Mouse (Mus musculus): Measurements from ENCODE around the gene Vmn1r209. TPM values are rescaled to one million over a fixed set of nuclear protein-coding genes. Genes with fewer than 3 reads are reported as not detected.
"Not testable (repeated sequence)": the region's sequence is repeated elsewhere in the genome, so short reads cannot be mapped to it uniquely, and the experiment has no call there.

The Vmn1r209 gene
- not detected in 2 replicates for polyA plus RNA-seq (2015; fragmentation: Nextera tagmentation; extraction: Ambion mirVana)

DNA sequence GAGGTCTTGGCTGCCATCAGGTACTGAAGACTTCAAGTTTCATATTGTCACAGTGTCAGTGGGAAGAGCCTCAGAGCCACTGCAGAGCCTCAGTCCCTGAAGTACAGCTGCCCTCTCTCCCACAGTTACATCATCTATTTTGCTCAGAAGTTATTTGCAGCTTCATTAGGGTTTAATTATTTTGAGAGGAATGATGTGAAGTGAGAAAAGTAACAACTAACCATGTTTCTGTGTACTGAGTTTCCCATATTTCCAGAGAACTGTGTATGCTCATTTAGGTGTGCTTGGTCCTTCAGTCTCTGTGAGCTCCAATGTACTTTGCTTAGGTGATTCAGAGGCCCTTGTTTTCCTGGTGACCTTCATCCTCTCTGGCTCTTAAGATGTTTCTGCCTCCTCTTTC is at the start of gene Vmn1r209:
Vmn1r209 (minus strand) TSS at position 101 of the 400 bp plus-strand sequence.
- H3K27ac ChIP-seq; H3K9me3 ChIP-seq; H3K4me1 ChIP-seq (replicated peaks); ATAC-seq; H3K27me3 ChIP-seq (replicated peaks); H3K4me3 ChIP-seq (replicated peaks); H3K36me3 ChIP-seq; H3K4me2 ChIP-seq (replicated peaks); H3K9ac ChIP-seq: not testable (repeated sequence)

DNA sequence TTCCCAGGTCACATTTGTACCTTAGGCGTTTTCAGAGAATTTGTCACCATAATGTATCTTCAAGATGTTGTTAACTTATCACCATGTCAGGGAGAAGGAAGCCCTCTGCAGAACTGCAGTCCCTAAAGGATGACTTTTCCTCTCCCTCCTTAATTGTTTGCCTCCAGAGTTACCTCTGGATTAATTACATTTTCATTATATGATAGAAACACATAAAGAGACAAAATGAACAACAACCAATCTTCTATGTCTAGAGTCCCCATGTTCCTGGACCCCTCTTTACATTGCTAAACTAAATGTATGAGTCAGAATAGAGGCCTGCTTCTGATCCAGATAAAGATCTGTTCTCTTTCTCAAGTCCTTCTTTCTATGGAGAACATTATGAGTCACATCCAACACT is 48.0 kb upstream of the Vmn1r209 start, which contains the start of gene Vmn1r211:
Vmn1r211 (minus strand) TSS at position 101 of the 400 bp plus-strand sequence.
- no peak for ATAC-seq
- Histone ChIP-seq H3K9me3 (no peaks in the 10 kb centered on the region), H3K9ac (no peak within 1 kb of the TSS), H3K4me1 (replicated peaks) (no peaks in the 10 kb centered on the region), H3K4me2 (replicated peaks) (no peak within 1 kb of the TSS), H3K27me3 (replicated peaks) (no peaks in the 10 kb centered on the region), H3K27ac (no peak within 1 kb of the TSS), H3K4me3 (replicated peaks) (no peak within 1 kb of the TSS), H3K36me3 (no peaks in the 10 kb centered on the region)
- WGBS, result 74% methylated on average over 1 of the region's 1 CpGs

DNA sequence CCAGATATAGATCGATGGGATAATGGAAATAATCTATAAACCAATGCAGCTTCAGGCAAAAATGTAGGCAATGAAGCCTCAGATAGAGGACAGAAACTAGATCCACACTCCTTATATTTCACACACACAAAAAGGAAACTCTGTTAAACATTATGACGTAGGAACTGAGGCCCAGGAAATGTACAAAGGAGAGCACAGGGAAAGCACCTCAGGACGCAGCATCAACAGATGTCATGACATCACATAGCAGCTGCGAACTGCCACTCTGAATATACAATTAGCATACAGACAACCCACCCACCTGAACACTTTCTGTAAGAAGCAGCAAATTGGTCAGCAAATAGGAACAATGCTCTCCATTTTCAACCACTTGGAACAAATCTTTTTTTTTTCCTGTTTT is 45.3 kb upstream of the Vmn1r209 start:
- Histone ChIP-seq H3K36me3 (no peaks in the 10 kb centered on the region), H3K4me2 (replicated peaks) (no peak overlapping the region), H3K27ac (no peak overlapping the region), H3K4me3 (replicated peaks) (no peak overlapping the region), H3K4me1 (replicated peaks) (no peaks in the 10 kb centered on the region), H3K9ac (no peak overlapping the region), H3K9me3 (no peaks in the 10 kb centered on the region), H3K27me3 (replicated peaks) (no peaks in the 10 kb centered on the region)
- no peak for ATAC-seq
- 75% methylated on average over 4 of the region's 4 CpGs for WGBS

DNA sequence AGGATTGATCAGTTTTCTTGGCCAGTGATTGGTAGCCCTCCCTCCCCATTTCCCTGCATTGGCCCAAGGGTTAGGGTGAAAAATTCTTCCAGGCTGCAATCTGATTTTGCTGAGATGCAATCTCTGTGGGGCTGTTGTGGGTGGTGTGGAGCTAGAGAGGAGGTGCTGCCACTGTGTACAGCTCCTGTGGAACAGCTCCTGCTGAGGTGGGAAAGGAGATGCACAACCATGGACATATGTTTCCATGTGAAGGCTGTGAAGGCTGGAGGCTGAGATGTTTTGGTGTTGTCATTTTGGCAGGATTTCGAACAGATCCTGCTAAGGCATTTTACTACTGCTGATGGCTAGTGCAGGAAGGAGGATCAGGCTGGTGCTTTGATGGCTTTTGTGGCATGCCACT is 37.3 kb upstream of the Vmn1r209 start:
- no peak for ATAC-seq

DNA sequence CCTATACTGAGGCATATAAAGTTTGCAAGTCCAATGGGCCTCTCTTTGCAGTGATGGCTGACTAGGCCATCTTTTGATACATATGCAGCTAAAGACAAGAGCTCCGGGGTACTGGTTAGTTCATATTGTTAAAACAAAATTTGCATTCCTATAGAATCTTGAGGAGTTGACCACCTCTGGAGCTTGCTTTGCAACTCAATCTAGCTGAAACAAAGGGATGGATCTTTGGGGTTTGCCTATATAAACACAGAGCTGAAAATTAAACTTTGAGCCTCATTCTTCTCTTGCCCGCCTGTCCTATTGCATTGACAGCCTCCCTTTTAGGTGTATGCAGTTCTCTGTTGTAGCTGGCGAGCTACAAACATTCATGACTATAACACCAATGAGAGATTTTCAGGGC is 34.8 kb upstream of the Vmn1r209 start:
- not testable (repeated sequence) for H3K9me3 ChIP-seq; H3K36me3 ChIP-seq; H3K4me3 ChIP-seq (replicated peaks); H3K27me3 ChIP-seq (replicated peaks); H3K4me2 ChIP-seq (replicated peaks); H3K4me1 ChIP-seq (replicated peaks); ATAC-seq; H3K27ac ChIP-seq; H3K9ac ChIP-seq
- 73% methylated on average over 3 of the region's 3 CpGs for WGBS

More for the DNA sequence above, 37.3 kb upstream of the Vmn1r209 start:
- H3K27me3 ChIP-seq (replicated peaks), result no peaks in the 10 kb centered on the region
- no peaks in the 10 kb centered on the region for H3K9me3 ChIP-seq
- no peak overlapping the region for H3K4me3 ChIP-seq (replicated peaks)
- no peak overlapping the region for H3K27ac ChIP-seq
- no peaks in the 10 kb centered on the region for H3K36me3 ChIP-seq
- WGBS, result 63% methylated on average over 1 of the region's 1 CpGs
- H3K9ac ChIP-seq, result no peak overlapping the region
- no peaks in the 10 kb centered on the region for H3K4me1 ChIP-seq (replicated peaks)
- H3K4me2 ChIP-seq (replicated peaks), result no peak overlapping the region

DNA sequence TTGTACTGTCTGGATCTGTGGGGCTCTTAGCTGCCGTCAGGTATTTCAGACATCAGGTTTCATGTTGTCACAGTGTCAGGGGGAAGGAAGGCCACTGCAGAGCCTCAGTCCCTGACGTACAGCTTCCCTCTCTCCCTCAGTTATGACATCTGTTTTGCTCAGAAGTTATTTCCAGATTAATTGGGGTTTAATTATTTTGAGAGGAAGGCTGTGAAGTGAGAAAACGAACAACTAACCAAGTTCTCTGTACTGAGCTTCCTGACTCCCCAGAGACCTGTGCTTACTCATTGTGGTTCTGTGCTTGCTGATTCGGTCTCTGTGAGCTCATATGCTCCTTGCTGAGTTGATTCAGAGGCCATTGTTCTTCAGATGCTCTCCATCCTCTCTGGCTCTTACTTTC is 21.8 kb upstream of the Vmn1r209 start, which contains the start of gene Vmn1r210:
Vmn1r210 (minus strand) TSS at position 101 of the 400 bp plus-strand sequence.
- Histone ChIP-seq H3K4me1 (replicated peaks) (no peaks in the 10 kb centered on the region), H3K9me3 (no peaks in the 10 kb centered on the region), H3K4me3 (replicated peaks) (no peak within 1 kb of the TSS), H3K27me3 (replicated peaks) (no peaks in the 10 kb centered on the region), H3K9ac (no peak within 1 kb of the TSS), H3K36me3 (no peaks in the 10 kb centered on the region), H3K27ac (no peak within 1 kb of the TSS), H3K4me2 (replicated peaks) (no peak within 1 kb of the TSS)
- ATAC-seq, result no peak
- WGBS, result 46% methylated on average over 4 of the region's 4 CpGs

DNA sequence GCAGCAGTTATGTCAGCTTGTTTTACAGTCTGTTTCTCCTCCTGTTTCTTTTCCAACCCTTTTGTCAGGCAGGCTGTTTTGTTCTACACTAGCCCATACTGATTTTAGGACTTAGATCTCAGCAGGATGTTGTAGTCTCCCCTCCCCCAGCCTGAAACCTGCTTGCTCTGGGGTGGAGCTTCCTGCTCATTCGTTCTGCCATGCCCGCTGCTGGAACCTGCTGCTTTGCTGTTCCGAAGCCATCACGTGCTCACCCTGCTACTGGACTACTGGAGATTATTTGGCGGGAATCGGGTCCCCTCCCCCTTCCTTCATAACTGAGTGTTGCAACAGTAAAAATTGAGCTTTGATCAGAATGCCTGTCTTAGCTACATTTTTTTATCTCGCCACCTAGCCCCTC is 19.9 kb upstream of the Vmn1r209 start:
- H3K9me3 ChIP-seq; ATAC-seq; H3K4me3 ChIP-seq (replicated peaks); H3K36me3 ChIP-seq; H3K9ac ChIP-seq; H3K27ac ChIP-seq; H3K4me2 ChIP-seq (replicated peaks); H3K27me3 ChIP-seq (replicated peaks); H3K4me1 ChIP-seq (replicated peaks): not testable (repeated sequence)
- WGBS, result 34% methylated on average over 7 of the region's 7 CpGs

DNA sequence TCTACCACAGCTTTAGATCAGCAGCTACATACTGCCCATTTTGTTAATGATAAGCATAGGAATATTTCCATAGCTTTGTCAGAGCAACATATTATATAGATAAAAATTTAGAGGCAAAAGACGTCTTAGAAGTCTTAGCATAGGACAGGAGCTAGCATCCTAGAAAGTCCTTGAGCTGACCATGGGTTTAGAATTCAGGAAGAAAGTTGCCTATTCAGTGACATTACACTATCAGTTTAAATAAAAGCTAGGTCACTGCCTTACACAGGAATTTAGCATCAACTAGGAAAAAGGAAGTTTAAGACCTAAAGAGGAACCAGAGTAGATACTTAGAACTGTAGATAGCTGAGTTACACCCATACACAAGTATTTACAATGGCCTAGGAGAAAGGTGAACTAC is 12.1 kb upstream of the Vmn1r209 start:
- not testable (repeated sequence) for H3K27ac ChIP-seq; ATAC-seq; H3K4me1 ChIP-seq (replicated peaks); H3K9me3 ChIP-seq; H3K9ac ChIP-seq; H3K27me3 ChIP-seq (replicated peaks); H3K4me3 ChIP-seq (replicated peaks); H3K36me3 ChIP-seq; H3K4me2 ChIP-seq (replicated peaks)
- 86% methylated on average over 1 of the region's 1 CpGs for WGBS

DNA sequence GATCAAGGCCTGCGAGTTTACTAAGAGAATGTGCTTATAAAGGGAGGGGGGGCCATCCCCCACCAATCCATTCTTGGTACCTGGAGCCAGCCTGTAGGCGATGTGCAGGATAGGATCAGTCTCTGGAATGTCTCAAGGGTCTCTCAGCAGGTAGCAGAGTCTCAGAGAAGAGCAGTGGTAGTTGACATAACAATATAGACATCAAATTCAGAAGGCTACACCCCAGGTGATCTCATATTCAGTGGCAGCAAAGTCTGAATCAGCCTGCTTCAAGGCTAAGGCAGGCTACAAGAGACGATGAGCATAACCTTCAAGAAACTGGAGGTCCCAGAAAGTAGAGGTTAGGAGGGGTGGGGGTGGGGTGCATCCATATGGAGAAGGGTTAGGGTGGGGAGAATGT is 21.4 kb downstream of the Vmn1r209 start:
- not testable (repeated sequence) for H3K36me3 ChIP-seq; ATAC-seq; H3K4me3 ChIP-seq (replicated peaks); H3K27ac ChIP-seq; H3K9ac ChIP-seq; H3K4me2 ChIP-seq (replicated peaks); H3K27me3 ChIP-seq (replicated peaks); H3K9me3 ChIP-seq; H3K4me1 ChIP-seq (replicated peaks)
- WGBS, result 73% methylated on average over 3 of the region's 3 CpGs

DNA sequence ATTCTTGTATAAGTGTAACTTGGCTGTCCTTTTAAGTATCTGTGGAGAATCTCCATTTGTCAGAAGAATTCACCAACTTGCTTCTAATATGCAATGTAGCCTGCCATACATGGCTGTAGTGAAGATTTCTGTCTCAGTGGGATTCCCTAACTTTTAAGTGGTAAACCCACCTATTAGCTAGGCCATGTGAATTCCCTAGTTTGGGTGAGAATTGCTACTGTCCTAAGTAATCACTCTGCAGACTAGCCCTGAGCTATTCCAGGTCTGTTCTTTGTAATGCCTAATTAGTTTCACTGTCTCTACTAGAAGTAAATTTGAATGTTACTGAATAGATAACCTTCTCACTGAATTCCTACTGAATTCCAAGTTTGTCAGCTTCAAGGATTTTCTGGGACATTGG is 25.3 kb downstream of the Vmn1r209 start:
- not testable (repeated sequence) for ATAC-seq; H3K9me3 ChIP-seq; H3K27me3 ChIP-seq (replicated peaks); H3K4me3 ChIP-seq (replicated peaks); H3K27ac ChIP-seq; H3K4me1 ChIP-seq (replicated peaks); H3K4me2 ChIP-seq (replicated peaks); H3K36me3 ChIP-seq; H3K9ac ChIP-seq

DNA sequence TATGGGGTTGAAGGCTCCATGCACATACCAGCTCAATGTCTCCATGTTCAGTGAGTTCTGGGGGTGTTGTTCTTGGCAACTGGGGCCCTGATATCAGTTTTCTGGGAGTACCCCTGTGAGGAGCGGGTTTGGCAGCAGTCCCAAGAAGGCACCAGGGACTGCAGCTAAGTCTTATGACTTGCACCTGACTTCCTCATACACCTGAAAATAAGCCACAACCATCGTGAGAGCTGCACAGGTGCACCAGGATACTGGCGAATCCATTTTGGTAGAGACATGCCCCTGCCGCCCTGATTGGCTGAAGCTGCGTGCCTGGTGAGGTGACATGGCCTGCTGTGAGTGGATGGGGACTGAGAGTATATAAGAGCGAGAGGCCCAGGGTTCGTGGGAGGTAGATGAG is 32.2 kb downstream of the Vmn1r209 start, which contains the start of gene Vmn1r208:
Vmn1r208 (minus strand) TSS at position 101 of the 400 bp plus-strand sequence.
- not testable (repeated sequence) for H3K36me3 ChIP-seq; H3K4me1 ChIP-seq (replicated peaks); H3K9me3 ChIP-seq; H3K27ac ChIP-seq; ATAC-seq; H3K27me3 ChIP-seq (replicated peaks); H3K4me2 ChIP-seq (replicated peaks); H3K9ac ChIP-seq; H3K4me3 ChIP-seq (replicated peaks)
- no CpG with 5 or more reads among the region's 7 CpGs for WGBS

DNA sequence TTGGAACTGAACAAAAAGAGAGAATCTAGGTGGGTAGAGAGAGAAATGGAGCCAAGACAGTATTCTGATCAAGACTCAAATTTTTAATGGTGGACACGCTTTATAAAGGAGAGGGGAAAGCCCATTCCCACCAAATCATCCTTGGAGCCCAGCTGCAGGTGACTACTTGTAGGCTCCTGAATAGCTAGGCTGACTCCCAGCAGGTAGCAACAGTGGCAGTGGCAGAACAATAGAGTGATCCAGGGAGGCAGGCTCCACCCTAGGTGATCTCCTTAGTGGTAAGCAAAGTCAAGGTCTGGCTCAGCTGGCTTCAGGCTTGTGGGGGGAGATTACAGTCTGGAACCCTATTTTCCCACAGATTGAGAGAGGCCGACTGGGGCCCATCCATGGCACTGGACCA is 37.9 kb downstream of the Vmn1r209 start:
- H3K9ac ChIP-seq; H3K4me2 ChIP-seq (replicated peaks); H3K4me1 ChIP-seq (replicated peaks); ATAC-seq; H3K9me3 ChIP-seq; H3K27me3 ChIP-seq (replicated peaks); H3K27ac ChIP-seq; H3K36me3 ChIP-seq; H3K4me3 ChIP-seq (replicated peaks): not testable (repeated sequence)
- 83% methylated on average over 2 of the region's 2 CpGs for WGBS

Data from intestine, embryonic 15.5 days (tissue).